Mouse (Mus musculus) liver, embryonic 11.5 days (tissue): ENCODE measurements around the gene Vmn1r233. TPM values are rescaled to one million over a fixed set of nuclear protein-coding genes. Genes with fewer than 3 reads are reported as not detected.

Experiments used
- ATAC-seq: fragments of 200-750 bp; cut with Nextera tagmentation; replicated peaks from 2 replicates; pipeline ENCODE4 v1.8.0; 2017; ENCODE audit warnings: moderate number of reproducible peaks, mild to moderate bottlenecking, moderate TSS enrichment, moderate library complexity; ENCODE audit not compliant: low FRiP score
- DNase-seq: peaks from one replicate; pipeline ENCODE4 v3.0.0-alpha.2; 2017; ENCODE audit warnings: low spot score
- H3K27ac ChIP-seq: fragments of 300-500 bp; sonication (generic); 2 replicates; pipeline ENCODE4 v1.5.1; 2014; ENCODE audit warnings: mild to moderate bottlenecking, low read depth, low read length, control low read depth
- H3K27me3 ChIP-seq: fragments of 300-500 bp; sonication (generic); replicated peaks from 2 replicates; pipeline ENCODE4 v1.6.1; 2014; ENCODE audit warnings: low read length, mixed read lengths; ENCODE audit not compliant: control insufficient read depth, insufficient read depth
- H3K36me3 ChIP-seq: fragments of 300-500 bp; sonication (generic); 2 replicates; pipeline ENCODE4 v1.6.1; 2014; ENCODE audit warnings: mild to moderate bottlenecking, low read length, moderate library complexity, mixed read lengths; ENCODE audit not compliant: control insufficient read depth, insufficient read depth
- H3K4me1 ChIP-seq: fragments of 300-500 bp; sonication (generic); replicated peaks from 2 replicates; pipeline ENCODE4 v1.6.1; 2014; ENCODE audit warnings: low read length, mixed read lengths; ENCODE audit not compliant: control insufficient read depth, insufficient read depth
- H3K4me2 ChIP-seq: fragments of 300-500 bp; sonication (generic); 2 replicates; pipeline ENCODE4 v1.6.1; 2014; ENCODE audit warnings: mild to moderate bottlenecking, control low read depth, moderate library complexity
- H3K4me3 ChIP-seq: fragments of 300-500 bp; sonication (generic); 2 replicates; pipeline ENCODE4 v1.5.1; 2014; ENCODE audit warnings: low read depth, low read length, control low read depth
- H3K9ac ChIP-seq: fragments of 300-500 bp; sonication (generic); 2 replicates; pipeline ENCODE4 v1.6.1; 2014; ENCODE audit warnings: low read depth, low read length, control low read depth
- H3K9me3 ChIP-seq: fragments of 300-500 bp; sonication (generic); 2 replicates; pipeline ENCODE4 v1.6.1; 2016; ENCODE audit warnings: low read length, inconsistent platforms, mixed read lengths; ENCODE audit not compliant: control insufficient read depth
- WGBS: fragments of 180-500 bp; shearing (Covaris S2); extraction: QIAGEN DNeasy Blood & Tissue Kit; methylation state at CpG from one replicate; pipeline ENCODE4 v1.1.7; 2014; 5-methylcytosine and 5-hydroxymethylcytosine counted together
- polyA plus RNA-seq: library from polyadenylated mRNA; unstranded; fragments of >200 nt; fragmentation: Nextera tagmentation; extraction: Ambion mirVana; gene quantifications from 2 replicates; pipeline ENCODE4 v1.2.1, GENCODE M21; 2014

Vmn1r233 gene
- polyA plus RNA-seq, 1 experiment from 2014 or later: not detected

DNA sequence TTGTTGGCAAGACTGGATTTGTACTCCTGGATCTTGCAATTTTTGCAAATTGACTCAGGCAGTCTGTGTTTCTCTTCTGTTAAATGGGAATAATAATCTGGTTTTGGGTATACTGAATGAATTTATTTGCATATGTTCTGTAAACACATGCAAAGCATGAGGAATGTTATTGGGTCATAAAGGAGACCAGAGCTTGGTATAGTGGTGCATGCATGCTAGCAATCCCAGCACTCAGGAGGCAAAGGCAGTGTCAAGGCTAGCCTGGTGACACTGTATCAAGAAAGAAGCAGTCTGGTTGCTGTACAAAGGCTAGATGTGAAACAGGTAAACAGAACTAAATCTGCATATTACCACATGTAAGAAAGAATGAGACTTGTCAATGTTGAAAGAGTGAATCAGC lies 49.6 kb downstream of the Vmn1r233 start:
- Histone ChIP-seq H3K27ac (no peak overlapping the region), H3K4me3 (peak overlapping the region; percentile 69), H3K9me3 (no peaks in the 10 kb centered on the region), H3K9ac (peak overlapping the region; percentile 79), H3K4me1 (peaks cover 9% of the 10 kb centered on the region), H3K4me2 (peak overlapping the region; percentile 75), H3K27me3 (no peaks in the 10 kb centered on the region), H3K36me3 (no peaks in the 10 kb centered on the region)
- DNase-seq (no peak), ATAC-seq (no peak)

DNA sequence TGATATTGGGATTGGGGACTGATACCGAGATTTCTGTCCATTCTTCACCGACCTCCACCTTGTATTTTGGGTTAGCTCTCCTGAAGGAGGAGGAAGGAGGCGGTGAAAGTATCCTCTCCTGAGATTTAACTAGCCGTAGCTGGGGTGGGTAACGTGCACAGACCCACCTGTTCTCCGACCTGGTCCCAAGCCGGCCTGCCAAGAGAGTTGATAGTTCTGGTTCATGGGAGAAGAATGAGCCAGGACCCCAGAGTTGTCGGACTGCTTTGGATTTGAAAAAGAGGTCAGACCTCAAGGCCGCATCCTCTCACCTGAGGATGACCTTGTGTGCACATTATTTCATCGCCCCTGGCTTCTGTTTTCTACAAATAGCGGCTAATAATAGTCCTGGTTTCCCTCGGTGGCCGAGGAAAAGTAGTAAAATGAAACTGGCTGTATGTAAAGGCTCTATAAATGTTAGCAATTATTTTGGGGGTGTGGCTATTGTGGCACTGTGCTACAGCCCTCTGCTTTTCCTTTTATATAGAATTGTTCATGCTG lies 50.2 kb downstream of the Vmn1r233 start:
- Histone ChIP-seq H3K4me1 (peaks cover 9% of the 10 kb centered on the region), H3K4me3 (peak overlapping the region; percentile 69), H3K9me3 (no peaks in the 10 kb centered on the region), H3K36me3 (no peaks in the 10 kb centered on the region), H3K27me3 (no peaks in the 10 kb centered on the region), H3K4me2 (peak overlapping the region; percentile 75), H3K27ac (peak overlapping the region; percentile 86; the same call in 1 of the 2 replicates), H3K9ac (peak overlapping the region; percentile 79)
- DNase-seq: no peak
- WGBS: under 1% methylated on average over 13 of the region's 13 CpGs
- no peak for ATAC-seq

DNA sequence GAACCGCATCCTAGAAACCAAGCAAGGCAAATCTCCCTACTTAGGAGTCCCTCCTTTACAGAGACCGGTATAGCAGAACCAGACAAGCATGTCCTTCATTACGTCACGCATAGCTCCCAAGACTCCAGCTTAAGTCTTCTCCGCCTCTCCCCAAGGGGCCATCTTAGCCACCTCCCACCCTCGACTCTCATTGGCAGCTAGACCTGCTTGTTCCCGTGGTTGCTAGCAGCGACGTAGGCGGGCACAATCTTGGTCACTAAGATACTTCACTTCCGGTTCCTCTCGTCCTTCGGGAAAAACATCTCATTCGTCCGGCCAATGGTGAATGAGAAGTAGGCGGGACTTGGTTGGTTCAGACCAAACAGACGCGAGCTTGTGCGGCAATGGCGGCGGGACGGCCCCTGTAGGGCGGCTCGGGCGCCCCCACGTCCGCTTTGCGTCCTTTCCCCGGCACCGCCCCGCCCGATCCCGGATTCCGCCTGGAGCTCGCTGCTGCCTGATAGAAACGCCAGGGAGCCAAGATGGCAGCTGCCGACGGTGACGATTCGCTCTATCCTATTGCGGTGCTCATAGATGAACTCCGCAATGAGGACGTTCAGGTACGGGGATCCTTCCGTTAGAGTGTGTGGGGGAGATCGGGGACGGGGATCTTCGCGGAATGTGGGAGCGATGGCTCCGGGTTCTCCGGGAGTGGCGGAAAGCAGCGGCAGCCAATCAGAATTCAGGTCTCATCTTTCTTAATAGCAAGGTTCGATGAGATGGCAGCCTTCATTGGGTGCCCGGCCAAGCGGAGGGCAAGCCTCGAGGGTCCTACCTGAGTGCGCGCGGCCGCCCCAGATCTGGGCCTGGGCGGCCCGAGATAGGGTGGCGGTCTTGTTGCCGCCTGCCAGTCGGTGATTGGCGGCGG lies 51.0 kb downstream of the Vmn1r233 start, which contains the start of gene Ppp2r1a:
Ppp2r1a (plus strand) TSS at position 327 of the 907 bp plus-strand sequence.
- peak; percentile 97 for ATAC-seq
- 1% methylated on average over 67 of the region's 69 CpGs for WGBS

DNA sequence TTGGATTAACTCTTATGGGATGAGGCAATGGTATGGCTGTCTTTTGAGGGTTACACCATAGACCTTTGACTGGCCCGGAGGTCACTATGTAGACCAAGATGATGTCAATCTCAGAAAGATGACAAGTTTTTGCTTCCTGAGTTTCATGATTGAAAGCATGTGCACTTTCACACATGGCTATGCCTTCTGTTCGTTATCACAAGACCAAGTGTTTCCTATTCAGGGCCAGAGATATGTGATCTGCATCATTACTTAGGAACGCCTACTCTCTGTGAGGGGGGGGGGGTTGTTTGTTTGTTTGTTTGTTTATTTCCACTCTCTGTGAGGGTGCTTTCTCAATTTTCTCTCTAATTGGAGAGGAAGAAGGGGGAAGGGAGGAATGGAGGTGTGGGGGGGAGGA lies 52.0 kb downstream of the Vmn1r233 start:
- H3K27ac ChIP-seq: peak overlapping the region; percentile 75; the same call in 1 of the 2 replicates
- no peak for ATAC-seq
- peak overlapping the region; percentile 72 for H3K4me2 ChIP-seq
- H3K36me3 ChIP-seq: no peaks in the 10 kb centered on the region
- H3K4me3 ChIP-seq: peak overlapping the region; percentile 69
- H3K9ac ChIP-seq: peak overlapping the region; percentile 71
- 55% methylated on average over 3 of the region's 3 CpGs for WGBS
- DNase-seq: no peak
- H3K4me1 ChIP-seq: peaks cover 9% of the 10 kb centered on the region
- no peaks in the 10 kb centered on the region for H3K27me3 ChIP-seq
- H3K9me3 ChIP-seq: no peaks in the 10 kb centered on the region

More for the DNA sequence above, 51.0 kb downstream of the Vmn1r233 start, which contains the start of gene Ppp2r1a:
- Histone ChIP-seq H3K9ac (peak within 1 kb of the TSS; percentile 79), H3K27ac (peak within 1 kb of the TSS; percentile 86), H3K4me1 (peaks cover 9% of the 10 kb centered on the region), H3K4me3 (peak within 1 kb of the TSS; percentile 69), H3K4me2 (peak within 1 kb of the TSS; percentile 75), H3K36me3 (no peaks in the 10 kb centered on the region), H3K9me3 (no peaks in the 10 kb centered on the region), H3K27me3 (no peaks in the 10 kb centered on the region)
- DNase-seq: peak; percentile 96

Other genes starting within 250 kb of the Vmn1r233 start
- gene Vmn1r228, start 210.3 kb downstream of the Vmn1r233 start, polyA plus RNA-seq: not detected in 2 replicates
- gene Vmn1r229, start 184.9 kb downstream of the Vmn1r233 start, polyA plus RNA-seq: not detected in 2 replicates
- gene Vmn1r230, start 156.0 kb downstream of the Vmn1r233 start, polyA plus RNA-seq: not detected in 2 replicates
- not detected in 2 replicates for gene Vmn1r231, start 91.4 kb downstream of the Vmn1r233 start, polyA plus RNA-seq
- not detected in 2 replicates for gene Vmn1r232, start 76.8 kb downstream of the Vmn1r233 start, polyA plus RNA-seq
- 242 and 246 TPM in 2 replicates for gene Ppp2r1a, start 51.2 kb downstream of the Vmn1r233 start, polyA plus RNA-seq
- gene Zfp160, start 12.4 kb upstream of the Vmn1r233 start, polyA plus RNA-seq: 9.7 and 12.3 TPM in 2 replicates
- not detected in 2 replicates for gene Vmn1r234, start 229.6 kb upstream of the Vmn1r233 start, polyA plus RNA-seq